Mouse (Mus musculus): ENCODE measurements around the gene Cbl. TPM values are rescaled to one million over a fixed set of nuclear protein-coding genes. Genes with fewer than 3 reads are reported as not detected.

The Cbl gene
- polyA plus RNA-seq, 1 experiment from 2014 or later, result 20.1 TPM

DNA sequence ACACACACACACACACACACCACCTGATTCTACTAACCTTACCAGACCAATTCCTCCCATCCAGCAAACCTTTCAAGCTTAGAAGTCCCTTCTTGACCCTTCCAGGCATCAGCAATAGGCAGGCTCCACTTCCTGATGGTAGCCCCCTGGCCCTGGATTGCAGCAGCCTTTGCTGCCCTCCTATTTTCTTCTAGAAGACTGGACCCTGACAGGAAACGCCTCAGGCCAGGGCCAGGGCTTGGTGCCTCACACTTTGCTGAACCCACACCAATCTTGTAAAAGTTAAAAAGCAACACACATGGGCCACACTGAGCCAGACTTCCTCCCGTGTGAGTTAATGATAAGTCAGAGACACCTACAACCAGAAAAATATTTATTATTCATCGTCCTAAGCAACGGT lies 3.3 kb upstream of the Cbl start:
- no peak for ATAC-seq (ENCODE audit: low read depth)
- WGBS, result 79% methylated on average over 4 of the region's 4 CpGs

DNA sequence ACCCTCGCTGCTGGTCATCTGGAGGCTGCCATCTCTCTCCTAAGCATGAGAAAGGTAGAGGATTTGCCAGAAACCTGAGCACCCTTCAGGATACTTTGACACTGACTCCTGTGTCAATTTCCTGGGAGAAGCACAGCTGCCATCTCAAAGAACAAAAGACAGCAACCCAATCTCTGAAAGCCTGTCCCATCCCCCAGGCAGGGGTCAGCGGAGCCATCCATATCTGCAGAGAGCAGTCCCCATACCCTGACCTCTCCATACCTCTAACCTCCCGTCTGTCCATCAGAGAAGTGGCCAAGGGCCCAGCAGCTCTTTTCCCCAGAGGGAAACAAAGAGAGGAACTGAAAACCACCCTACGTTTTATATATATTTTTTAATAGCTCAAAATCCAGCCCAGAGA lies 2.8 kb upstream of the Cbl start:
- no peak overlapping the region for H3K4me2 ChIP-seq
- no peaks in the 10 kb centered on the region for H3K27me3 ChIP-seq
- no peak overlapping the region for H3K4me3 ChIP-seq
- WGBS, result 58% methylated on average over 4 of the region's 4 CpGs
- no peak overlapping the region for H3K27ac ChIP-seq (replicated peaks)
- H3K9me3 ChIP-seq, result no peaks in the 10 kb centered on the region
- no peaks in the 10 kb centered on the region for H3K36me3 ChIP-seq
- ATAC-seq (ENCODE audit: low read depth), result no peak
- H3K4me1 ChIP-seq (replicated peaks), result peaks cover 15% of the 10 kb centered on the region
- no peak overlapping the region for H3K9ac ChIP-seq

More for the DNA sequence above, 3.3 kb upstream of the Cbl start:
- H3K4me1 ChIP-seq (replicated peaks), result peaks cover 10% of the 10 kb centered on the region
- H3K4me3 ChIP-seq, result no peak overlapping the region
- H3K27ac ChIP-seq (replicated peaks), result no peak overlapping the region
- H3K27me3 ChIP-seq, result no peaks in the 10 kb centered on the region
- no peak overlapping the region for H3K4me2 ChIP-seq
- no peak overlapping the region for H3K9ac ChIP-seq
- H3K9me3 ChIP-seq, result no peaks in the 10 kb centered on the region
- no peaks in the 10 kb centered on the region for H3K36me3 ChIP-seq

DNA sequence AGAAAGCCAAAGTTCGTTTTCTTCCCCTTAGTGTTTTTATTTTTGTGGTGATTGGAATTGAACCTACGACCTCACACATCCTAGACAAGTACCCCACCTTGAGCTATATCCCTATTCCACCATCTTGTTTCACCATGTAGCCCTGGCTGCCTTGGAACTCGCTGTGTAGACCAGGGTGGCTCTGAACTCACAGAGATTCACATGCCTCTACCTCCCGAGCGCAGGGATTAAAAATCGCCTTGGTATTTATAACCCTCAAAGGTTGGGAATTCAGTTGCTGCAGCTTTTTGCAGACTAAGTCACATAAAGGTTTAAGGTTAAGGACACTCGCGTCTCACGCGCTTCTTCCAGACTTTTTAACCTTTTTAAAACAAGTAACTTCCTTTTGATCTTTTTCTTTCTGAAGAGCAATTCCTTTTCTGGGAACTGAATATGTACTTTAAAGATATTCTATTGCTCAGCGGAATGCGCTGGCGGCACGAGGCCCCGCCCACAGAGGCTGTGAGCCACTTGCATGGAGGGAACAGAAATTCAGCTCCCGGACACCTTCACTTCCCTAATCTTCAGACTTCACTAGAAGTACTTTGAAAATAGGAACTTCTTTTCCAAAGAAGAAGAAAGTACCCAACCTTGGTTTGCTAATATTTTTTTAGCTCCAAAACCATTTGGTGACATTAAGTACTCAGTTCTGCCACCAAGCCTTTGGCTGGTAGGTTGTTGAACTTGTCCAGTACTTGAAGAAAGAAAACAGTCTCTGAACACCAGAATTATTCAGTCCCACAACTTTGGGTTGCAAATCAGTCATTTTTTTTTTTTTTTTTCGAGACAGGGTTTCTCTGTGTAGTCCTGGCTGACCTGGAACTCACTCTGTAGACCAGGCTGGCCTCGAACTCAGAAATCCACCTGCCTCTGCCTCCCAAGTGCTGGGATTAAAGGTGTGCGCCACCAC lies 904 bp upstream of the Cbl start:
- Histone ChIP-seq H3K9me3 (no peaks in the 10 kb centered on the region), H3K27me3 (no peaks in the 10 kb centered on the region), H3K4me3 (peak overlapping the region; percentile 69), H3K36me3 (no peaks in the 10 kb centered on the region), H3K4me1 (replicated peaks) (peaks cover 28% of the 10 kb centered on the region), H3K4me2 (peak overlapping the region; percentile 44), H3K9ac (peak overlapping the region; percentile 28), H3K27ac (replicated peaks) (peak overlapping the region; percentile 96; the same call in 1 of the 2 replicates)
- ATAC-seq (ENCODE audit: low read depth), result peak; percentile 38
- 28% methylated on average over 19 of the region's 19 CpGs for WGBS

DNA sequence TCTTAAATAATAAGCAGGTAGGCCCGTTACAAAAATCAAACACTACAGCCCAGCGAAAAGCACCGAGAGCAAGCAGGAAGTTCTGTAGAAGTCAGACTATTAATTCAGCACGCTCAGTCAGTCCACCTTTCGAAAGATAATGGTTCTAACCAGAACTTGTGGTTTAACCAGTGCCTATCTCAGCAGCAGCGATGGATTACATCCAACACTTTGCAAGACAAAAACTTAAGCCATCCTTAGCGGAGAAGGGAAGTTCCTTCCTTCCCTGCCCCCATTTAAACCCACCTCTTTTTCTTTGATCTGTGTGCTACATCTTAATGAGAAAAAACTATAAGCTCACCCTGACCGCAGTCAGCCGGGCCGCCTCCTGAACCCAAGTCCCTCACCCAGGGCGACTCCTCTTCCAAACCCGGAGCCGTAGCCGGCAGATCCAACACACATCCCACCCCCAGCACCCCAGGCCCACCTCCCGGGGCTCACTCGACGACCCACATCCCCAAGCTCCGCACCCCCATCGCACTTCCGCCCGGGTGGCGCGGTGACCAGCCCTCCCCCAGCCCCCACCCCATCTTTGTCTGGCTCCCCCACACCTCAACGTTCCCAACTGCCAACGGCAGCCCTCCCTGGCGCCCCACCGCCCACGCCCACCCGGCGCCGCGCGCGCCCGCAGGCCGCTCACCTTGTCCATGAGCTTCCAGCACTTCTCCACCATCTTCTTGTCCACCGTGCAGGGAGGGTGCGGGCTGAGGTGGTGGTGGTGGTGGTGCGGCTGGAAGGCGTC lies 638 bp downstream of the Cbl start:
- peak overlapping the region; percentile 69 for H3K4me3 ChIP-seq
- peak overlapping the region; percentile 89 for H3K9ac ChIP-seq
- peak overlapping the region; percentile 96 for H3K27ac ChIP-seq (replicated peaks)
- under 1% methylated on average over 40 of the region's 40 CpGs for WGBS
- H3K36me3 ChIP-seq, result no peaks in the 10 kb centered on the region
- H3K4me2 ChIP-seq, result peak overlapping the region; percentile 83
- ATAC-seq (ENCODE audit: low read depth), result peak; percentile 86
- no peaks in the 10 kb centered on the region for H3K27me3 ChIP-seq
- peaks cover 36% of the 10 kb centered on the region for H3K4me1 ChIP-seq (replicated peaks)
- H3K9me3 ChIP-seq, result no peaks in the 10 kb centered on the region

DNA sequence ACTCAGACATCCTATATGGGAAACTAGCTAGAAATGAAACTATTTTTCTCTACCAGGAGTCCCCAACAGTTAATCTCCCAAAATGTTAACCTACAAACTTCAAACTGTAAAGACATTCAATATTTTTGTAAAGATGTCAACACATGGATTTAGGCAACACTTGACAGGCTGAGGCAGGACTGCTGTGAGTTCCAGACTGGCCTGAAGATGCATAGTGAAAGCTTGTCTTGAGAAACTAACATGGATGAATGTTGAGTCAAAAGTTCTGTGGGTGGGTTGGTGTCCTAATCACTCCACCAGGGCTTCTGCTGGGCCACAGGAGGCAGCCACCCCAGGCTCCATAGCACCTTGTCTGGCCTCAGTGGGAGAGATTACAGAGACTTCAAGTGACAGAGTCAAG lies 2.2 kb downstream of the Cbl start:
- Histone ChIP-seq H3K4me2 (peak overlapping the region; percentile 83), H3K27ac (replicated peaks) (no peak overlapping the region), H3K4me3 (peak overlapping the region; percentile 69; the same call in 1 of the 2 replicates), H3K27me3 (no peaks in the 10 kb centered on the region), H3K9me3 (no peaks in the 10 kb centered on the region), H3K36me3 (no peaks in the 10 kb centered on the region), H3K4me1 (replicated peaks) (peaks cover 42% of the 10 kb centered on the region), H3K9ac (no peak overlapping the region)
- no peak for ATAC-seq (ENCODE audit: low read depth)

DNA sequence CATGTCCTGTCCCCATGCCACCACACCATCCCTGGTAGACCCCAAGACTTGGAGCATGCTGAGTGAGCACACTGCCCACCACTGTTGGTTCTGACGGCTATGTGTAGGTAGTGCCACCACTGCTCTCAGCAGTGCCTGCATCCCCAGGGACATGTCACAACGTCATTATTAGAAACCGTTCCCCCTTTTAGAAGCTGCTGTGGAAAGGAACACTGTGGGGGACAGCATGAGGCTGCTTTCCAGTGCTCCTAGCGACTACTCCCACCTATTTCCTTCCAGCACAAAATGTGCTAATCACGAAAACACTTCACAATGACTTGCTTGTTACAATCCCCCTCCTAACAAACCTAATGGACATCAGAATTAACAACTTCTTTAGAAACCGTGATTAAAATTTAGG lies 7.9 kb downstream of the Cbl start:
- H3K4me1 ChIP-seq (replicated peaks), result peaks cover 30% of the 10 kb centered on the region
- no peak overlapping the region for H3K27ac ChIP-seq (replicated peaks)
- H3K9me3 ChIP-seq, result no peaks in the 10 kb centered on the region
- H3K36me3 ChIP-seq, result no peaks in the 10 kb centered on the region
- H3K9ac ChIP-seq, result no peak overlapping the region
- no peaks in the 10 kb centered on the region for H3K27me3 ChIP-seq
- 64% methylated on average over 6 of the region's 6 CpGs for WGBS
- ATAC-seq (ENCODE audit: low read depth), result no peak
- H3K4me3 ChIP-seq, result no peak overlapping the region
- H3K4me2 ChIP-seq, result no peak overlapping the region

DNA sequence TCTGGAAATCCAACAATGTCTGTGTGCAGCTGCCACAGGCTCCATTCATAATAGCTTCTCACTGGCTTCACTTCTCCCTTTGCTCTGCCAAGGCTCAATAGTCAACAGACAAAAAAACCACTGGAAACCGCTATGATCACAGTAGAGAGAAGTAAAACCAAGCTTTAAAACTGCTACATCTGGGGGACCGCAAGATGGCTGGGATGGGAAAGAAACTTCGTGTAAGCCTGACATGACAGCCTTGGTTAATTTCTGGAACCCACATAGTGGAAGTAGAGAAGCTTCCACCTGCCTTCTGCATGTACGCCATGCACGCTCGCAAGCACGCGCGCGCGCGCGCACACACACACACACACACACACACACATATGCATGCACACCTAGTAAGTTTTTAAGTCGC lies 20.3 kb downstream of the Cbl start:
- no peaks in the 10 kb centered on the region for H3K9me3 ChIP-seq
- peaks cover 13% of the 10 kb centered on the region for H3K36me3 ChIP-seq
- no peaks in the 10 kb centered on the region for H3K27me3 ChIP-seq
- no peaks in the 10 kb centered on the region for H3K4me1 ChIP-seq (replicated peaks)
- no peak overlapping the region for H3K4me2 ChIP-seq
- no peak overlapping the region for H3K27ac ChIP-seq (replicated peaks)
- 95% methylated on average over 14 of the region's 14 CpGs for WGBS
- no peak for ATAC-seq (ENCODE audit: low read depth)
- H3K9ac ChIP-seq, result no peak overlapping the region
- H3K4me3 ChIP-seq, result no peak overlapping the region

DNA sequence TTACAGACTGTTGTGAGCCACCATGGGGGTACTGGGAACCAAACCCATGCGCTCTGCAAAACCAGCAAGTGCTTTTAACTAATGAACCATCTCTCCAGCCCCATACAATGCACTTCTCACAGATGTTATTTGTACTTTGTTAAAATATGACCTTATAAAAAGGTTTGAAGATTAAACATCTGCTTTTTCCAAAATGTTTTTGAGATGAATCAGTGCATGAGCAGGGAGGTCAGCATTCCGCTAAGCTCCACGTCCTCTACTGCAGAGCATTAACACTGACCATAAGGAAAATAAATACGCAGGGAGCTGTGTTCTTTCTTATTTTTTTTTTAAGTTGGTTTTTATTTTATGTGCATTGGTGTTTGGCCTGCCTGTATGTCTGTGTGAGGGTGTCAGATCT lies 21.4 kb downstream of the Cbl start:
- H3K9ac ChIP-seq, result no peak overlapping the region
- H3K36me3 ChIP-seq, result peaks cover 13% of the 10 kb centered on the region
- no peak for ATAC-seq (ENCODE audit: low read depth)
- H3K4me1 ChIP-seq (replicated peaks), result no peaks in the 10 kb centered on the region
- H3K4me3 ChIP-seq, result no peak overlapping the region
- no peaks in the 10 kb centered on the region for H3K27me3 ChIP-seq
- H3K4me2 ChIP-seq, result no peak overlapping the region
- WGBS, result 92% methylated on average over 4 of the region's 4 CpGs
- no peak overlapping the region for H3K27ac ChIP-seq (replicated peaks)
- no peaks in the 10 kb centered on the region for H3K9me3 ChIP-seq

DNA sequence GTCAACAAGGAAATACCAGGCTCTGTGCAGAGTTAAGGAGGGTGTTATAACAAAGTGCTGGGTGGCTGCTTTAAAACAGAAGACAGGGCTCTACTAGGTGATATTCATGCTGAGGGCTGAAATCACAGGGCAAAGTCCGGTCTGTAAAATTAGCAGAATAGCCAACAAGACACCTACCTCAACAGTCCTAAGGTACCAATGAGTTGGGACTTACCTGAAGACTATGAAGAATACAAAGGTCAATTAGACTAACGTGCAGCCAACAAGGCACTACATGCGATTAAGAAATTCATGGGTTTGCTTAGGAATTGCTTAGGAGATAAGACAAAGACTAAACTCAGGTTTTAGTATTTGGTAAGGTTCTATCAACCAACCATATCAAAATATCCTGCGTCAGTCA lies 24.4 kb downstream of the Cbl start:
- 97% methylated on average over 4 of the region's 4 CpGs for WGBS
- no peak overlapping the region for H3K4me3 ChIP-seq
- H3K4me1 ChIP-seq (replicated peaks), result no peaks in the 10 kb centered on the region
- no peak overlapping the region for H3K27ac ChIP-seq (replicated peaks)
- no peaks in the 10 kb centered on the region for H3K27me3 ChIP-seq
- no peak for ATAC-seq (ENCODE audit: low read depth)
- H3K9ac ChIP-seq, result no peak overlapping the region
- no peaks in the 10 kb centered on the region for H3K9me3 ChIP-seq
- H3K36me3 ChIP-seq, result peaks cover 13% of the 10 kb centered on the region
- no peak overlapping the region for H3K4me2 ChIP-seq

DNA sequence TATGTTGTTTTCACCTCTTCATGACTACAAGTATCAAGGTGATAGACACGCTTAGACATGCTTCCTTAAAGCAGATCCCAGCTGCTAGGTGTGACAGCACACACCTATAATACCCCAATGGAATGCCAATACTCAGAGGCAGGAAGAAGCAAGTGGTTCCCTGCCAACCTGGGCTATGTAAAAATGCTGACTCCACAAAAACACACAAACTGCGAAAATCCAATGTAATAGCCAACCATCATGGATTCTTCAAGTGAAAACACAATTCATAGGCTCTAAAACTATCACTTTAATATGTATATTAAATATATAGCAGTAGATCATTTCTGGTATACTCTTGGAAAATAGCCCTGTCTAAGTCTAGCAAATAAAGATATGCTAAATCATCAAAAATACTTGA lies 26.0 kb downstream of the Cbl start:
- ATAC-seq (ENCODE audit: low read depth), result no peak
- peaks cover 11% of the 10 kb centered on the region for H3K36me3 ChIP-seq
- no peaks in the 10 kb centered on the region for H3K9me3 ChIP-seq
- no peak overlapping the region for H3K9ac ChIP-seq
- H3K27me3 ChIP-seq, result no peaks in the 10 kb centered on the region
- no peak overlapping the region for H3K27ac ChIP-seq (replicated peaks)
- WGBS, result 92% methylated on average over 2 of the region's 2 CpGs
- H3K4me1 ChIP-seq (replicated peaks), result no peaks in the 10 kb centered on the region
- H3K4me3 ChIP-seq, result no peak overlapping the region
- no peak overlapping the region for H3K4me2 ChIP-seq

DNA sequence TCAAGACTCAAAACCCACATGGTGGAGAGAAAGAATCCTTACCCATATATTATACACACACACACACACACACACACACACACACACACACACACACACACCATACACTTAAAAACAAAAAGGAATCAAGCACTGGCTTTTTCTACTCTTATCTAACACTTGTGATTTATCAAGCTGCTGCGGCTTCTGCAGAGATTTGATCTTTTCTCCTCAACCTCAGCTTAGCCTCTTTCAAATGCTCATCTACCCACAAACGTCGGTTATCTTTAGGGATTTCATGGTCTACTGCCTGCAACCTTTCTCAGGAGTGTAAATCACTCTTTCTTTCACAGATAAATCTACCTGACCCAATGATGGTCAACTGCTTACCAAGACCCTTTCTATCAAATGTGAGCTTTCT lies 33.4 kb downstream of the Cbl start:
- no peaks in the 10 kb centered on the region for H3K4me1 ChIP-seq (replicated peaks)
- ATAC-seq (ENCODE audit: low read depth), result no peak
- no peak overlapping the region for H3K9ac ChIP-seq
- no peaks in the 10 kb centered on the region for H3K9me3 ChIP-seq
- no peak overlapping the region for H3K4me3 ChIP-seq
- no peaks in the 10 kb centered on the region for H3K27me3 ChIP-seq
- WGBS, result 78% methylated on average over 3 of the region's 3 CpGs
- H3K27ac ChIP-seq (replicated peaks), result no peak overlapping the region
- H3K36me3 ChIP-seq, result peaks cover 27% of the 10 kb centered on the region
- H3K4me2 ChIP-seq, result no peak overlapping the region

DNA sequence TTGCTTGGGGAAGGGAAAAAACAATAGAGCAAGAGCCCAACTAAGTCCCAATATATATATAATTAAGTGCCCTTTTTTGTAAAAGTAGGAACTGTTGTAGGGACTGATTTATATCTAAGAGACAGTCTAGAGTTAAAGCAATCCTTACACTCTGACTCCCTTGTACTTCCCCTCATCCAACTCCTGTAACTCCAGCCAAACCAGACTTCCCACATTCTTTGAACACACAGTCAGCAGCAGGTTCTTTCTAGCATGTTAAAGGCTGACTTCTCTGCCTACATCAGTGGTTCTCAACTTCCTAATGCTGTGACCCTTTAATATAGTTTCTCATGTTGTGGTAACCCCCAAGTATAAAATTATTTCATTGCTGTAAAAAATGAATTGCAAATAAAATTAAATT lies 34.3 kb downstream of the Cbl start:
- no peaks in the 10 kb centered on the region for H3K9me3 ChIP-seq
- no peak overlapping the region for H3K4me3 ChIP-seq
- H3K4me2 ChIP-seq, result no peak overlapping the region
- H3K9ac ChIP-seq, result no peak overlapping the region
- ATAC-seq (ENCODE audit: low read depth), result no peak
- H3K4me1 ChIP-seq (replicated peaks), result no peaks in the 10 kb centered on the region
- peaks cover 27% of the 10 kb centered on the region for H3K36me3 ChIP-seq
- H3K27ac ChIP-seq (replicated peaks), result no peak overlapping the region
- no peaks in the 10 kb centered on the region for H3K27me3 ChIP-seq
